27 mouse cellular contexts compared by ENCODE assay signal in genomic region chr17:31142116-31142515, GRCm38 (mm10). TPM values are rescaled to one million over a fixed set of nuclear protein-coding genes. Genes with fewer than 3 reads are reported as not detected.
DNase-seq lines count a peak whose midpoint lies in the region.
"Had no signal": no experiment of that assay in that cellular context is flagged by ENCODE, and none has a peak within 500 bp of the region (broad histone marks: within the 10 kb centered on the region; RNA-seq: fewer than 3 reads in every experiment).

No protein-coding gene starts in this region.

- peak; percentile 61 for DNase-seq in adrenal gland, adult 2 months
- DNase-seq in adrenal gland, adult 8-10 months, result peak; percentile 31
- peak; percentile 58 for DNase-seq in adrenal gland, postnatal 14 days
- peak; percentile 48 to 63 for DNase-seq in adrenal gland, postnatal 36 days
- DNase-seq in spleen, postnatal 10 days (ENCODE audit: low spot score in 2 of 2), result no peak
- DNase-seq in gastrocnemius, postnatal 25 days, result no peak
- DNase-seq in lung, adult 18-20 months, result no peak
- DNase-seq in frontal cortex, postnatal 10 days (ENCODE audit: low spot score in 2 of 2), result no peak
- DNase-seq: cerebellum, adult 11 months; cerebellum, adult 18-20 months; cerebellum, adult 8-10 months; cerebellum, adult 9-11 months; cerebellum, postnatal 14 days; cerebellum, postnatal 36 days; forebrain, postnatal 0 days had no signal

RNA-seq across cellular contexts. Expression of gene Tff2, which starts 2.0 kb away (rescaled TPM):
- total RNA-seq in adrenal gland, adult 2 months (2021), result not detected
- polyA plus RNA-seq in adrenal gland, adult 2 months (2012; rRNA removed), result 1.1 TPM in 1 of 2 replicates, not detected in the other
- total RNA-seq in adrenal gland, adult 8-10 months (2022), result not detected
- total RNA-seq in adrenal gland, postnatal 14 days (2021), result not detected in 2 replicates
- total RNA-seq in adrenal gland, postnatal 36 days (2021), result not detected
- total RNA-seq in gastrocnemius, postnatal 25 days (2021), result not detected
- total RNA-seq: adrenal gland, adult 18-20 months; common myeloid progenitor, adult 5-6 weeks; ES-E14; forebrain, postnatal 0 days; MEL had no signal
- polyA plus RNA-seq: brain, embryonic 14.5 days; C2C12; embryonic facial prominence, embryonic 10.5 days; embryonic facial prominence, embryonic 12.5 days; embryonic facial prominence, embryonic 14.5 days; forebrain, embryonic 11.5 days; forebrain, embryonic 13.5 days; forebrain, embryonic 15.5 days; forebrain, postnatal 0 days had no signal

RNA-seq across cellular contexts. Expression of gene Tff3, which starts 12.7 kb away (rescaled TPM):
- total RNA-seq in adrenal gland, adult 2 months (2021), result not detected
- 0.44 and 0.48 TPM in 2 replicates for polyA plus RNA-seq in adrenal gland, adult 2 months (2012; rRNA removed)
- not detected for total RNA-seq in adrenal gland, adult 8-10 months (2022)
- 0.78 TPM in 1 of 2 replicates, not detected in the other for total RNA-seq in adrenal gland, postnatal 14 days (2021)
- total RNA-seq in adrenal gland, postnatal 36 days (2021), result not detected
- total RNA-seq in gastrocnemius, postnatal 25 days (2021), result not detected
- total RNA-seq: adrenal gland, adult 18-20 months; common myeloid progenitor, adult 5-6 weeks; ES-E14; forebrain, postnatal 0 days; MEL had no signal
- polyA plus RNA-seq: C2C12; embryonic facial prominence, embryonic 10.5 days; embryonic facial prominence, embryonic 12.5 days; embryonic facial prominence, embryonic 14.5 days had no signal

RNA-seq across cellular contexts. Expression of gene Tff1, which starts 23.0 kb away (rescaled TPM):
- not detected for total RNA-seq in adrenal gland, adult 2 months (2021)
- 0.16 and 6.8 TPM in 2 replicates for polyA plus RNA-seq in adrenal gland, adult 2 months (2012; rRNA removed)
- total RNA-seq in adrenal gland, adult 8-10 months (2022), result not detected
- total RNA-seq in adrenal gland, postnatal 14 days (2021), result not detected in 2 replicates
- not detected for total RNA-seq in adrenal gland, postnatal 36 days (2021)
- not detected for total RNA-seq in gastrocnemius, postnatal 25 days (2021)
- total RNA-seq: adrenal gland, adult 18-20 months; common myeloid progenitor, adult 5-6 weeks; ES-E14; forebrain, postnatal 0 days; MEL had no signal
- polyA plus RNA-seq: brain, embryonic 14.5 days; C2C12; embryonic facial prominence, embryonic 10.5 days; embryonic facial prominence, embryonic 12.5 days; embryonic facial prominence, embryonic 14.5 days; forebrain, embryonic 11.5 days; forebrain, embryonic 13.5 days; forebrain, embryonic 15.5 days; forebrain, postnatal 0 days had no signal

RNA-seq across cellular contexts. Expression of gene Tmprss3, which starts 56.7 kb away (rescaled TPM):
- total RNA-seq in adrenal gland, adult 2 months (2021), result not detected
- not detected in 2 replicates for polyA plus RNA-seq in adrenal gland, adult 2 months (2012; rRNA removed)
- total RNA-seq in adrenal gland, adult 8-10 months (2022), result not detected
- 0.11 TPM in 1 of 2 replicates, not detected in the other for total RNA-seq in adrenal gland, postnatal 14 days (2021)
- total RNA-seq in adrenal gland, postnatal 36 days (2021), result not detected
- not detected for total RNA-seq in gastrocnemius, postnatal 25 days (2021)
- total RNA-seq: adrenal gland, adult 18-20 months; forebrain, postnatal 0 days had no signal
- polyA plus RNA-seq: brain, embryonic 14.5 days; C2C12; embryonic facial prominence, embryonic 10.5 days; forebrain, embryonic 11.5 days; forebrain, embryonic 13.5 days; forebrain, embryonic 15.5 days; forebrain, postnatal 0 days had no signal

Comparison
In these comparisons a context has a peak if more than half of its experiments do, and no peak if none do; other contexts are left out.
1. DNase-seq: peak in adrenal gland, adult 2 months (single experiment), adrenal gland, adult 8-10 months (single experiment), adrenal gland, postnatal 14 days (single experiment) and adrenal gland, postnatal 36 days (2 of 2); none in spleen, postnatal 10 days (0 of 2), gastrocnemius, postnatal 25 days (single experiment), lung, adult 18-20 months (0 of 2) and frontal cortex, postnatal 10 days (0 of 2).